Mouse (Mus musculus): ENCODE results near the gene Pakap. TPM values are rescaled to one million over a fixed set of nuclear protein-coding genes. Genes with fewer than 3 reads are reported as not detected.

Gene Pakap
- polyA plus RNA-seq, 1 experiment from 2014 or later: 21.8 TPM

GRCm38 (mm10) chr4:57914193-57915190 lies 346.5 kb downstream of the Pakap start:
- ATAC-seq (ENCODE audit: low FRiP score, low TSS enrichment): no peak; the same call in 1 of the 2 replicates
- Histone ChIP-seq H3K36me3 (ENCODE audit: insufficient read depth, low read length) (no peaks in the 10 kb centered on the region), H3K27ac (ENCODE audit: low read length) (0 out of 2 replicates have a peak overlapping the region, but pooled peaks have one; percentile 44), H3K4me2 (replicated peaks; ENCODE audit: low read depth, low read length) (peak overlapping the region; percentile 50), H3K27me3 (ENCODE audit: insufficient read depth, low read length) (no peaks in the 10 kb centered on the region), H3K9ac (replicated peaks; ENCODE audit: low read length) (no peak overlapping the region), H3K9me3 (ENCODE audit: low read length) (0 out of 2 replicates have a peak, but pooled peaks cover 3% of the 10 kb centered on the region), H3K4me3 (ENCODE audit: low read length) (peak overlapping the region; percentile 21; the same call in 1 of the 2 replicates), H3K4me1 (ENCODE audit: insufficient read depth, low read length) (peaks cover 23% of the 10 kb centered on the region)
- 79% methylated on average over 9 of the region's 10 CpGs for whole genome bisulfite sequencing

GRCm38 (mm10) chr4:57915216-57915965 lies 347.4 kb downstream of the Pakap start:
- ATAC-seq (ENCODE audit: low FRiP score, low TSS enrichment): peak; percentile 52
- H3K9ac ChIP-seq (replicated peaks; ENCODE audit: low read length): peak overlapping the region; percentile 45; the same call in 1 of the 2 replicates
- 0 out of 2 replicates have a peak, but pooled peaks cover 3% of the 10 kb centered on the region for H3K9me3 ChIP-seq (ENCODE audit: low read length)
- H3K27me3 ChIP-seq (ENCODE audit: insufficient read depth, low read length): no peaks in the 10 kb centered on the region
- 34% methylated on average over 17 of the region's 17 CpGs for WGBS
- H3K27ac ChIP-seq (ENCODE audit: low read length): peak overlapping the region; percentile 44
- peaks cover 30% of the 10 kb centered on the region for H3K4me1 ChIP-seq (ENCODE audit: insufficient read depth, low read length)
- H3K4me2 ChIP-seq (replicated peaks; ENCODE audit: low read depth, low read length): peak overlapping the region; percentile 50
- peak overlapping the region; percentile 21 for H3K4me3 ChIP-seq (ENCODE audit: low read length)
- no peaks in the 10 kb centered on the region for H3K36me3 ChIP-seq (ENCODE audit: insufficient read depth, low read length)

- 9% methylated on average over 9 of the region's 9 CpGs for WGBS
- peak within 1 kb of the TSS; percentile 44 for H3K27ac ChIP-seq (ENCODE audit: low read length)
- peak within 1 kb of the TSS; percentile 21 for H3K4me3 ChIP-seq (ENCODE audit: low read length)
- H3K9me3 ChIP-seq (ENCODE audit: low read length): 0 out of 2 replicates have a peak, but pooled peaks cover 3% of the 10 kb centered on the region
- no peaks in the 10 kb centered on the region for H3K36me3 ChIP-seq (ENCODE audit: insufficient read depth, low read length)
- peak within 1 kb of the TSS; percentile 50 for H3K4me2 ChIP-seq (replicated peaks; ENCODE audit: low read depth, low read length)
- no peak for ATAC-seq (ENCODE audit: low FRiP score, low TSS enrichment)
- H3K4me1 ChIP-seq (ENCODE audit: insufficient read depth, low read length): peaks cover 30% of the 10 kb centered on the region
- no peaks in the 10 kb centered on the region for H3K27me3 ChIP-seq (ENCODE audit: insufficient read depth, low read length)
- peak within 1 kb of the TSS; percentile 45; the same call in 1 of the 2 replicates for H3K9ac ChIP-seq (replicated peaks; ENCODE audit: low read length)
Measured at GRCm38 (mm10) chr4:57916201-57916661, 348.3 kb downstream of the Pakap start, which contains the start of gene D630039A03Rik. TSS of gene D630039A03Rik (minus strand) at chr4:57916297.

GRCm38 (mm10) chr4:57916711-57917110 lies 348.7 kb downstream of the Pakap start:
- Histone ChIP-seq H3K4me2 (replicated peaks; ENCODE audit: low read depth, low read length) (0 out of 2 replicates have a peak overlapping the region, but pooled peaks have one; percentile 9), H3K27ac (ENCODE audit: low read length) (peak overlapping the region; percentile 44; the same call in 1 of the 2 replicates), H3K27me3 (ENCODE audit: insufficient read depth, low read length) (no peaks in the 10 kb centered on the region), H3K4me1 (ENCODE audit: insufficient read depth, low read length) (peaks cover 30% of the 10 kb centered on the region), H3K9ac (replicated peaks; ENCODE audit: low read length) (0 out of 2 replicates have a peak overlapping the region, but pooled peaks have one; percentile 28), H3K36me3 (ENCODE audit: insufficient read depth, low read length) (no peaks in the 10 kb centered on the region), H3K4me3 (ENCODE audit: low read length) (no peak overlapping the region), H3K9me3 (ENCODE audit: low read length) (0 out of 2 replicates have a peak, but pooled peaks cover 3% of the 10 kb centered on the region)
- ATAC-seq (ENCODE audit: low FRiP score, low TSS enrichment): no peak
- 50% methylated on average over 4 of the region's 4 CpGs for WGBS

- 12% methylated on average over 8 of the region's 8 CpGs for WGBS
- Histone ChIP-seq H3K36me3 (ENCODE audit: insufficient read depth, low read length) (no peaks in the 10 kb centered on the region), H3K9ac (replicated peaks; ENCODE audit: low read length) (no peak overlapping the region), H3K27me3 (ENCODE audit: insufficient read depth, low read length) (no peaks in the 10 kb centered on the region), H3K4me3 (ENCODE audit: low read length) (no peak overlapping the region), H3K4me1 (ENCODE audit: insufficient read depth, low read length) (peaks cover 26% of the 10 kb centered on the region), H3K4me2 (replicated peaks; ENCODE audit: low read depth, low read length) (0 out of 2 replicates have a peak overlapping the region, but pooled peaks have one; percentile 3), H3K9me3 (ENCODE audit: low read length) (no peaks in the 10 kb centered on the region), H3K27ac (ENCODE audit: low read length) (no peak overlapping the region)
- ATAC-seq (ENCODE audit: low FRiP score, low TSS enrichment): no peak; the same call in 1 of the 2 replicates
Measured at GRCm38 (mm10) chr4:57919494-57920423, 351.8 kb downstream of the Pakap start.

GRCm38 (mm10) chr4:57920522-57920921 lies 352.5 kb downstream of the Pakap start:
- no peak overlapping the region for H3K4me3 ChIP-seq (ENCODE audit: low read length)
- H3K4me2 ChIP-seq (replicated peaks; ENCODE audit: low read depth, low read length): no peak overlapping the region
- H3K27ac ChIP-seq (ENCODE audit: low read length): no peak overlapping the region
- H3K9ac ChIP-seq (replicated peaks; ENCODE audit: low read length): no peak overlapping the region
- WGBS: 86% methylated on average over 1 of the region's 1 CpGs
- ATAC-seq (ENCODE audit: low FRiP score, low TSS enrichment): no peak
- H3K36me3 ChIP-seq (ENCODE audit: insufficient read depth, low read length): no peaks in the 10 kb centered on the region
- no peaks in the 10 kb centered on the region for H3K9me3 ChIP-seq (ENCODE audit: low read length)
- H3K27me3 ChIP-seq (ENCODE audit: insufficient read depth, low read length): no peaks in the 10 kb centered on the region
- peaks cover 21% of the 10 kb centered on the region for H3K4me1 ChIP-seq (ENCODE audit: insufficient read depth, low read length)

GRCm38 (mm10) chr4:57922171-57922570 lies 354.2 kb downstream of the Pakap start:
- no peak overlapping the region for H3K9ac ChIP-seq (replicated peaks; ENCODE audit: low read length)
- H3K9me3 ChIP-seq (ENCODE audit: low read length): no peaks in the 10 kb centered on the region
- H3K27me3 ChIP-seq (ENCODE audit: insufficient read depth, low read length): no peaks in the 10 kb centered on the region
- no peak for ATAC-seq (ENCODE audit: low FRiP score, low TSS enrichment)
- WGBS: 44% methylated on average over 5 of the region's 5 CpGs
- H3K4me1 ChIP-seq (ENCODE audit: insufficient read depth, low read length): peaks cover 9% of the 10 kb centered on the region
- no peak overlapping the region for H3K27ac ChIP-seq (ENCODE audit: low read length)
- no peaks in the 10 kb centered on the region for H3K36me3 ChIP-seq (ENCODE audit: insufficient read depth, low read length)
- H3K4me3 ChIP-seq (ENCODE audit: low read length): no peak overlapping the region
- no peak overlapping the region for H3K4me2 ChIP-seq (replicated peaks; ENCODE audit: low read depth, low read length)

- 73% methylated on average over 6 of the region's 6 CpGs for WGBS
- H3K9me3 ChIP-seq (ENCODE audit: low read length): no peaks in the 10 kb centered on the region
- H3K4me2 ChIP-seq (replicated peaks; ENCODE audit: low read depth, low read length): no peak overlapping the region
- H3K27me3 ChIP-seq (ENCODE audit: insufficient read depth, low read length): no peaks in the 10 kb centered on the region
- no peaks in the 10 kb centered on the region for H3K36me3 ChIP-seq (ENCODE audit: insufficient read depth, low read length)
- H3K9ac ChIP-seq (replicated peaks; ENCODE audit: low read length): no peak overlapping the region
- ATAC-seq (ENCODE audit: low FRiP score, low TSS enrichment): no peak
- H3K27ac ChIP-seq (ENCODE audit: low read length): no peak overlapping the region
- H3K4me1 ChIP-seq (ENCODE audit: insufficient read depth, low read length): peaks cover 6% of the 10 kb centered on the region; the same call in 1 of the 2 replicates
- no peak overlapping the region for H3K4me3 ChIP-seq (ENCODE audit: low read length)
Measured at GRCm38 (mm10) chr4:57924556-57925071, 356.6 kb downstream of the Pakap start.
